Mouse (Mus musculus) kidney, adult 2 months (tissue): Measurements from ENCODE around the gene Ddhd1. TPM values are rescaled to one million over a fixed set of nuclear protein-coding genes. Genes with fewer than 3 reads are reported as not detected.

Experiments
- DNase-seq: peaks from one replicate; pipeline ENCODE4 v3.0.0; 2021
- H3K27ac ChIP-seq: fragments of 200-500 bp; 2 replicates; pipeline ENCODE4 v1.5.1; 2012; ENCODE audit warnings: low read depth, low read length, control low read depth, inconsistent platforms; ENCODE audit not compliant: insufficient read depth
- H3K27me3 ChIP-seq: fragments of 200-500 bp; replicated peaks from 2 replicates; pipeline ENCODE4 v1.6.1; 2012; ENCODE audit warnings: mild to moderate bottlenecking, moderate library complexity, low read length, inconsistent platforms; ENCODE audit not compliant: control insufficient read depth, insufficient read depth
- H3K36me3 ChIP-seq: fragments of 200-500 bp; 2 replicates; pipeline ENCODE4 v1.6.1; 2012; ENCODE audit warnings: mild to moderate bottlenecking, moderate library complexity, low read length, inconsistent platforms; ENCODE audit not compliant: control insufficient read depth, insufficient read depth
- H3K4me1 ChIP-seq: fragments of 200-500 bp; 2 replicates; pipeline ENCODE4 v1.6.1; 2011; ENCODE audit warnings: low read length; ENCODE audit not compliant: control insufficient read depth, insufficient read depth
- H3K4me3 ChIP-seq: fragments of 200-500 bp; 2 replicates; pipeline ENCODE4 v1.5.1; 2011; ENCODE audit warnings: mild to moderate bottlenecking, low read depth, low read length, control low read depth; ENCODE audit not compliant: insufficient read depth
- CTCF ChIP-seq: fragments of 200-500 bp; conservative IDR thresholded peaks from 2 replicates; pipeline ENCODE4 v1.5.1; 2011; ENCODE audit warnings: low read depth, mild to moderate bottlenecking, control low read depth, low read length, moderate library complexity, mixed read lengths; ENCODE audit not compliant: insufficient read depth, insufficient read length
- POLR2A ChIP-seq: fragments of 200-500 bp; IDR thresholded peaks from one replicate; pipeline ENCODE4 v1.6.1; 2011; ENCODE audit warnings: low read depth, low read length, control low read depth
- WGBS: fragments of 180-500 bp; shearing (Covaris S2); methylation state at CpG from one replicate; pipeline ENCODE4 v1.1.7; 2018; 5-methylcytosine and 5-hydroxymethylcytosine counted together
- polyA plus RNA-seq: library from polyadenylated mRNA; depleted of rRNA; stranded (reverse); fragments of >200 nt; gene quantifications from 2 replicates; pipeline ENCODE4 v1.2.3, GENCODE M21; 2012

Gene Ddhd1
- polyA plus RNA-seq, 1 experiment: 10.7 TPM

DNA sequence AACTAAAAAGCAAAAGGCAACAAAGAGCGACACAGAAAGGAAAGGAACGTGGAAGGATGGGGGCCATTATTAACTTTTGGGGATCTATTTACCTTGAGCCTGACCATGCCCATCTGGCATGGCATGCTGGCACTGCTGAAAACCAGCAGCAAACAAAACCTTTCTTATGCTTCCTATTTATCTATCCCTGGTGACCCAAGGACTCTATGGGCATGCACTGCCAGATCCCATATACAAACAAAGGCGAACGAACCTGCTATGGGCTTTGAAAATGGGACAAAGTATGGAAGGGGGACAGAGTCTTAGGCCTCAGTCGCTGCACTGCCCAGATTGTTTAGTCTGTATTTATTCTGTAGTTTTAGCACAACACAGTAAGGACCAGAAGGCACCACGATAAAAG is 43.5 kb downstream of the Ddhd1 start:
- Histone ChIP-seq H3K27ac (no peak overlapping the region), H3K27me3 (no peaks in the 10 kb centered on the region), H3K4me3 (no peak overlapping the region), H3K4me1 (no peaks in the 10 kb centered on the region), H3K36me3 (peaks cover 8% of the 10 kb centered on the region)
- WGBS: 93% methylated on average over 6 of the region's 6 CpGs
- no peak for DNase-seq
- TF ChIP-seq CTCF: no peak
- TF ChIP-seq POLR2A: no peak

DNA sequence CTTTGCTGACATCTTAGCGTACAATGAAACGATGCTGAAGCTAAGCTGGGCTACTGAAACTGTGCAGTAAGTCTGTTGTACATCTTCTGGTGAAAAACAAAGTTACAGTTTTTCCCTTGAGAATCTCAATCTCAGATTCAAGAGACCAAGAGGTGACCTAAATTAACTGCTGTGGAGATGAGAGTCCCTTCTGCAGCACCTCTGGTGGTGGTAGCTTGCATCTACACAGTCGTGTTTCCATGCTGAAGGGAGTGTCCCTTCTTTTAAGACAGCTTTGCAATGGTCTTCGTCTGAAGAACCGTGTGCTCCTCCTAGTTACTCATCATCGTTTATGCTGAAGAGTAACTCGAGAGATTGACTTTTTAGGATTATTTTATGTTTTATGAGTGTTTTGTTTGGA is 46.3 kb downstream of the Ddhd1 start:
- H3K36me3 ChIP-seq: peaks cover 4% of the 10 kb centered on the region
- H3K4me1 ChIP-seq: no peaks in the 10 kb centered on the region
- TF ChIP-seq CTCF (peak; percentile 30; the same call in 1 of the 2 replicates), POLR2A (no peak)
- no peak for DNase-seq
- no peak overlapping the region for H3K4me3 ChIP-seq
- WGBS: 84% methylated on average over 7 of the region's 7 CpGs
- H3K27me3 ChIP-seq: no peaks in the 10 kb centered on the region
- H3K27ac ChIP-seq: no peak overlapping the region

DNA sequence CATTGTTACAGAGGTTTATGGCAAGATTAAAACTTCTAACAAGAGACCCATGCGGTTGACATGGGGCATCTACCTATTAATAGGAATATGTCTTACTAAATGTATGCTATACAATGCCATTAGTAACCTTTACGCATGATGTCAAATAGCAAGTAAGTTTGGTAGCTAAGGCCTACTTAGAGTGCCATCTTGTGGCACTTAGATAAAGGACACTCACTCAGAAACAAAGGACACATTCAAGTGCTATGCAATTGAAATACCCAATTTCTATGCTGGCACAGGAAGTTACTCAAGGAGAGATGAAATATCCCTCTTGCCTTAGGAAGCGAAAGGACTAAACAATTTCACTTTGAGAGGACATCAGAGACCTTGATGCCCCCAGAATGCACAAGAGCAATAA is 55.9 kb downstream of the Ddhd1 start:
- Histone ChIP-seq H3K36me3 (peaks cover 1% of the 10 kb centered on the region; the same call in 1 of the 2 replicates), H3K27me3 (no peaks in the 10 kb centered on the region), H3K27ac (no peak overlapping the region), H3K4me3 (no peak overlapping the region), H3K4me1 (no peaks in the 10 kb centered on the region)
- TF ChIP-seq POLR2A (no peak), CTCF (no peak)
- peak; percentile 25 for DNase-seq
- WGBS: 62% methylated on average over 3 of the region's 3 CpGs

DNA sequence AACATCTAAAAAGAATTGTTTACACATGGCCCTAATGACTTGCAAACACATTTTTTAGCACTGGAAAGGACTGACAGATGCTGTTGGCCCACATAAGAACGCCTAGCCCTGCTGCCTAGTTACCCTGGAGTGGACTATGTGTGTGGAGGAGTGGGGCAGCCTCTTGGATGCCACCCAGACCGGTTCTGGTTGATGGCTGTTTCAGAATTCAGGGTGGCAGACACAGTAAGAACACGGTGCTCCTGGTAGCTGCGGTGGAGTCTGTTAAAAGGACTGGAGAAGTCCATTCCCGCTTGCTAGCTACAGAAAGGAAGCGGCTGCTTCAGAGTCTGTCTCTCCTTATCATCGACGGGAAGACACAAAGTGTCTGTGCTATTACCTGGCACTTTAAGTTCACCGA is 57.4 kb downstream of the Ddhd1 start:
- no peak for DNase-seq
- WGBS: 79% methylated on average over 9 of the region's 9 CpGs

DNA sequence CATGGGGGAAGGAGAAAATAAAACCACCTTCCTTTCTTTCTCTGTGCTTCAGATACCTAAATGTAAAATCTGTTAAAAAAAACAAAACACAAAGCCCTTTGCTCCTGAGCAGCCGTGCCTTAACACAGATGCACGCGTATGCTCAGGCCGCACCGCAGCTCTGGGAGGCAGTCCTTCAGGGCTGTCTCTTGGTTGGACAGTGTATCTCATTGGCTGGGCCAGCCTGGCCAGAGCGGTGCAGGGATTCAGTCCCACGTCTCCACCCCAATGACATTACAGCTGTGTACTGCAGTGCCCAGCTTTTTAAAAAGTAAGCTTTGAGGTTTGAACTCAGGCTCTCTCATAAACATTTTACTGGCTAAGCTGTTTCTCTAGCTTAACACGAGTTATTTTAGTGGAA is 60.1 kb downstream of the Ddhd1 start:
- no peak for DNase-seq

More for the DNA sequence above, 57.4 kb downstream of the Ddhd1 start:
- H3K27me3 ChIP-seq: no peaks in the 10 kb centered on the region
- TF ChIP-seq POLR2A (no peak), CTCF (no peak)
- no peak overlapping the region for H3K4me3 ChIP-seq
- H3K4me1 ChIP-seq: no peaks in the 10 kb centered on the region
- peaks cover 1% of the 10 kb centered on the region; the same call in 1 of the 2 replicates for H3K36me3 ChIP-seq
- no peak overlapping the region for H3K27ac ChIP-seq

DNA sequence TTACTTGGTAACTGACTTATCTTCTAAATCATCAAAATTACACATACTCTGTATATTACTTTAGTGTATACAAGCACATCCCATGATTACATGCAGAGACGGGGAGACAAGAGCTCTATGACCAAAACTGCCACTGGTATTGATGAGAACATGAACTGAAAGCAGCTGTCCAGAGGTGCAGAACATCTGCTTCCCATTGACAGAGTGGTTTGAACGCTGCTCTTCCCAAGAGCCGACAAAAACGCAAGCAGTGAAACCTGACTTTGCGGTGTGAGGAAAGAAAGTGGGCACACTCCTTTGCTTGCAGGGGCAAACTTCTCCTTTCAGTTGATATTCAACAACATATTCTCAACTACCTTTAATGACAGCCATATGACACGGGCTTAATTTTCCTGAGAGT is 64.7 kb downstream of the Ddhd1 start:
- Histone ChIP-seq H3K4me1 (no peaks in the 10 kb centered on the region), H3K27me3 (no peaks in the 10 kb centered on the region), H3K36me3 (no peaks in the 10 kb centered on the region; the same call in 1 of the 2 replicates), H3K27ac (no peak overlapping the region), H3K4me3 (no peak overlapping the region)
- TF ChIP-seq CTCF (no peak), POLR2A (no peak)
- 95% methylated on average over 6 of the region's 6 CpGs for WGBS
- no peak for DNase-seq

More for the DNA sequence above, 60.1 kb downstream of the Ddhd1 start:
- Histone ChIP-seq H3K36me3 (peaks cover 1% of the 10 kb centered on the region; the same call in 1 of the 2 replicates), H3K4me1 (no peaks in the 10 kb centered on the region), H3K27me3 (no peaks in the 10 kb centered on the region), H3K27ac (no peak overlapping the region), H3K4me3 (no peak overlapping the region)
- WGBS: 72% methylated on average over 8 of the region's 8 CpGs
- TF ChIP-seq POLR2A (no peak), CTCF (no peak)

DNA sequence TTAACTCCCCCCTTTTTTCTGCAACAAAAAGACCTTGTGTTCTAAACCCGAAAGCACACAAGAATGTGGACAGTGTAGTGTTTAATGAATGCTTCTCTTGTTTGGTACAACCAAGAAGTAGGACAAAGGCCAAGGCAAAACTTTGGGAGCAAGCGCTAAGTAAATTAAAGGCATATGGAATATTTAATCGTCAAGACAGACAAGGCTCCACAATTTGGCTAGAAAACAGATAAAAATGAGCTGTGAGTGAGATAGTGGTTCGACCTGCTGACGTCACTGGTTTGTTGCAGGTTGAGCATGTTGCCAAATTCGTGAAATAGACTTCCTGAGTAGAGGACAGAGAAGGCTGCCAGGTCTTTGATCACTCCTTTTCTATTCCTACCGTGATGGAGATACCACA is 69.5 kb downstream of the Ddhd1 start:
- no peaks in the 10 kb centered on the region; the same call in 1 of the 2 replicates for H3K36me3 ChIP-seq
- no peak overlapping the region for H3K27ac ChIP-seq
- H3K4me3 ChIP-seq: no peak overlapping the region
- WGBS: 77% methylated on average over 7 of the region's 7 CpGs
- H3K27me3 ChIP-seq: no peaks in the 10 kb centered on the region
- no peak for TF ChIP-seq POLR2A
- no peak for TF ChIP-seq CTCF
- no peak for DNase-seq
- H3K4me1 ChIP-seq: peaks cover 3% of the 10 kb centered on the region; the same call in 1 of the 2 replicates
